Mouse (Mus musculus): ENCODE measurements around the gene Arhgef1. TPM values are rescaled to one million over a fixed set of nuclear protein-coding genes. Genes with fewer than 3 reads are reported as not detected.

The Arhgef1 gene
- total and polyA plus RNA-seq, 3 experiments, result 17.8 to 128 (median 37.8) TPM

DNA sequence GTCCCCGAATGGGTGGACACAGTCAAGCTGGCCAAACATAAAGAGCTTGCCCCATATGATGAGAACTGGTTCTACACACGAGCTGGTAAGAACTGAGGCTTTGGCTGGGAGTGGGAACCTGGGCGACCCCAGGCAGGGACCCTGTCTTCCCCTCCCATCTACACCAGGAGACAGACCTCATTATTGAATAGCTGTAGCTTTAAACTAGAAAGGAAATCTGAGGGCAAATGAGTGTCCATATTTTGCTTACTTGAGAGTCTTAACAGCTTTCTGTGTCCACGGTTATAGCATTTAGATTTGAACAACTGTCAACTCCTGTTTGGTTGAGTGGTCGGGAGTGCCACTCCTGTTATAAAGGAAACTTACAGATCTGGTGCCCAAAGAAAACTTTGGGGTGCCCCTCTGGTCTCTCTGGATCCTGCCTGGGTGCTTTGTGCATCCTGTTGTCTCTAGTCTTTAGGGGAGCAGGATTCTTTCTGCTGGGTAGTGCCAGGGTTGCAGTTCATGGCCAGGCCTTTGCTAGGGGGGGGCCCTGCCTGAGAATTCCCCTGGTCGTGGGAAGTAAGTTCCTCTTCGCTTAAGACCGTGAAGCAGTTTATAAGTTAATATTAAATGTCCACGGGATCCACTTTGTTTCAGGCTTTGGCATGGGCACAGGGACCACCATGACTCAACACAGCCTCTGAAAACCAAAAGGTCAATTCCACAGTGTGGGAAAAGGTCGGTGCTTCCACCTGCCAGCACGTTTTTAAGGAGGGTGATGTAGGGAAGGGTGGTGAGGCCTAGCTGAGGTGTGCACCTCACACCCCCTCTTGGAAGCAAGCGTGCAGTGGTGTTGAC is 17.0 kb upstream of the Arhgef1 start:
- Histone ChIP-seq H3K27me3 (replicated peaks) (no peaks in the 10 kb centered on the region), H3K36me3 (replicated peaks in 1 of 2; ENCODE audit: control insufficient read depth in 1 of 2, insufficient read depth in 1 of 2, low read length in 1 of 2) (peaks cover 51 to 59% of the 10 kb centered on the region in 2 experiments), H3K4me1 (ENCODE audit: control insufficient read depth in 1 of 2, insufficient read depth in 2 of 2) (peaks cover 0 to 36% of the 10 kb centered on the region in 2 experiments; a peak in 2 of 4 replicates), H3K79me2 (replicated peaks; ENCODE audit: control insufficient read depth, extremely low read depth, insufficient read depth, poor library complexity, severe bottlenecking) (peaks cover 42% of the 10 kb centered on the region), H3K27ac (ENCODE audit: insufficient read depth, low read depth) (peak overlapping the region; percentile 33; the same call in 1 of the 2 replicates), H3K4me3 (replicated peaks in 1 of 3; ENCODE audit: low read depth in 2 of 3, low read length in 2 of 3, poor library complexity in 1 of 3) (peak overlapping the region; percentile 99 to 100 (median 100)), H3K4me2 (ENCODE audit: insufficient read depth, low read depth, poor library complexity, severe bottlenecking) (peak overlapping the region; percentile 94), H3K9ac (ENCODE audit: insufficient read depth, low read depth) (peak overlapping the region; percentile 100), H3K9me3 (replicated peaks; ENCODE audit: low read length) (no peaks in the 10 kb centered on the region)
- dilution Hi-C loops (cut with MboI; ENCODE audit: extremely low pct_ligation_motif_present, extremely low pct_unique_long_range_greater_than_20kb, low sequenced_read_pairs), result no loop called here
- no peak for DNase-seq (ENCODE audit: extremely low read depth)
- in situ Hi-C loops (cut with MboI; ENCODE audit: low pct_ligation_motif_present, low pct_unique_long_range_greater_than_20kb, low sequenced_read_pairs), result loop anchor here (5.0 kb wide), 1 partner anchor 67 kb away; no protein-coding TSS in a partner anchor
- TF ChIP-seq MYC (IDR thresholded peaks at IDR 0.05; ENCODE audit: low read depth, low read length), result 0 out of 2 replicates have a peak, but pooled peaks have one; percentile 13
- TF ChIP-seq EP300 (IDR thresholded peaks at IDR 0.05; ENCODE audit: low read length), result 0 out of 2 replicates have a peak, but pooled peaks have one; percentile 29
- TF ChIP-seq PAX5 (IDR thresholded peaks at IDR 0.05; ENCODE audit: low read length), result no peak
- TF ChIP-seq MAX (IDR thresholded peaks at IDR 0.05; ENCODE audit: low read length), result no peak
- no peak for TF ChIP-seq ZKSCAN1 (IDR thresholded peaks at IDR 0.05; ENCODE audit: borderline replicate concordance, low read depth, low read length)
- 0 out of 2 replicates have a peak, but pooled peaks have one; percentile 7 for TF ChIP-seq POLR2A (IDR thresholded peaks at IDR 0.05; ENCODE audit: low read depth, low read length)
- TF ChIP-seq ZMIZ1 (IDR thresholded peaks at IDR 0.05; ENCODE audit: low read depth, low read length), result no peak
- no peak for TF ChIP-seq GABPA (IDR thresholded peaks at IDR 0.05; ENCODE audit: insufficient replicate concordance, low read depth, low read length)
- TF ChIP-seq BHLHE40 (IDR thresholded peaks at IDR 0.05; ENCODE audit: low read depth, low read length), result 0 out of 2 replicates have a peak, but pooled peaks have one; percentile 21
- TF ChIP-seq E2F4 (IDR thresholded peaks at IDR 0.05; ENCODE audit: insufficient replicate concordance, low read depth, low read length), result no peak
- TF ChIP-seq CHD2 (IDR thresholded peaks at IDR 0.05; ENCODE audit: low read length), result no peak
- TF ChIP-seq ZC3H11A (IDR thresholded peaks at IDR 0.05; ENCODE audit: low read depth, low read length), result no peak
- no peak for TF ChIP-seq IRF4 (IDR thresholded peaks at IDR 0.05; ENCODE audit: low read depth, low read length)
- no peak for TF ChIP-seq CHD1 (IDR thresholded peaks at IDR 0.05; ENCODE audit: low read depth, low read length)
- 0 out of 2 replicates have a peak, but pooled peaks have one; percentile 5 for TF ChIP-seq MAFK (IDR thresholded peaks at IDR 0.05; ENCODE audit: insufficient replicate concordance, low read length)
- no peak for TF ChIP-seq CTCF (conservative IDR thresholded peaks at IDR 0.05 in 1 of 2, IDR thresholded peaks at IDR 0.05 in 1 of 2; ENCODE audit: low read depth in 2 of 2, low read length in 2 of 2)
- no peak for TF ChIP-seq SMC3 (IDR thresholded peaks at IDR 0.05; ENCODE audit: low read depth, low read length)
- TF ChIP-seq ETS1 (conservative IDR thresholded peaks at IDR 0.05; ENCODE audit: low read depth, low read length), result no peak

DNA sequence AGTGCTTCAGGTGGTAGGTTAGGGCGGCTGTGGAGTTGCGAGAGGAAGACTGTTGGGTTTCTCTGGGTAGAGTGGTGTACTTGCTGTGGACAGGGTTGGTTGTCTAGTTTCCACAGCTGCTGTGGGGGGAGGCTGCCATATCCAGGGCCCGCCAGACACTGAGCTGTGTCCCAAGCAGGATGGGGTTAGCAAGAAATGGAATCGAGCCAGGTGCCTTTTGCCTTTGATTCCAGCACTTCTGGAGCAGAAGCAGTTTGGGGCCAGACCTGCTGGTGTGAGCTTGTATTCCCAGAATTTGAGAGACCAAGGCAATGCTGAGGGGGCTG is 16.4 kb upstream of the Arhgef1 start:
- peak overlapping the region; percentile 94 for H3K4me2 ChIP-seq (ENCODE audit: insufficient read depth, low read depth, poor library complexity, severe bottlenecking)
- H3K27me3 ChIP-seq (replicated peaks), result no peaks in the 10 kb centered on the region
- peaks cover 42% of the 10 kb centered on the region for H3K79me2 ChIP-seq (replicated peaks; ENCODE audit: control insufficient read depth, extremely low read depth, insufficient read depth, poor library complexity, severe bottlenecking)
- no peaks in the 10 kb centered on the region for H3K9me3 ChIP-seq (replicated peaks; ENCODE audit: low read length)
- peak overlapping the region; percentile 100 for H3K9ac ChIP-seq (ENCODE audit: insufficient read depth, low read depth)
- peak overlapping the region; percentile 99 to 100 (median 100) for H3K4me3 ChIP-seq (replicated peaks in 1 of 3; ENCODE audit: low read depth in 2 of 3, low read length in 2 of 3, poor library complexity in 1 of 3)
- TF ChIP-seq RAD21 (IDR thresholded peaks at IDR 0.05; ENCODE audit: low read depth, low read length) (no peak), POLR2A (IDR thresholded peaks at IDR 0.05; ENCODE audit: low read depth, low read length) (0 out of 2 replicates have a peak, but pooled peaks have one; percentile 13), ZKSCAN1 (IDR thresholded peaks at IDR 0.05; ENCODE audit: borderline replicate concordance, low read depth, low read length) (no peak), USF1 (IDR thresholded peaks at IDR 0.05; ENCODE audit: low read depth, low read length) (no peak), POLR2AphosphoS2 (IDR thresholded peaks at IDR 0.05; ENCODE audit: low read depth, low read length) (no peak)
- H3K4me1 ChIP-seq (ENCODE audit: control insufficient read depth in 1 of 2, insufficient read depth in 2 of 2), result peaks cover 0 to 42% of the 10 kb centered on the region in 2 experiments; a peak in 2 of 4 replicates
- H3K27ac ChIP-seq (ENCODE audit: insufficient read depth, low read depth), result peak overlapping the region; percentile 33; the same call in 1 of the 2 replicates
- peaks cover 51 to 62% of the 10 kb centered on the region in 2 experiments for H3K36me3 ChIP-seq (replicated peaks in 1 of 2; ENCODE audit: control insufficient read depth in 1 of 2, insufficient read depth in 1 of 2, low read length in 1 of 2)
- no peak for DNase-seq (ENCODE audit: extremely low read depth)
- in situ Hi-C loops (cut with MboI; ENCODE audit: low pct_ligation_motif_present, low pct_unique_long_range_greater_than_20kb, low sequenced_read_pairs), result loop anchor here (5.0 kb wide), 1 partner anchor 66 kb away; no protein-coding TSS in a partner anchor
- dilution Hi-C loops (cut with MboI; ENCODE audit: extremely low pct_ligation_motif_present, extremely low pct_unique_long_range_greater_than_20kb, low sequenced_read_pairs), result no loop called here

Measured in CH12.LX (cell line).